Mouse (Mus musculus) liver, postnatal 0 days (tissue): ENCODE data around the gene Fah. TPM values are rescaled to one million over a fixed set of nuclear protein-coding genes. Genes with fewer than 3 reads are reported as not detected.
A peak's percentile ranks its signal among the peaks of the same experiment; 100 is the strongest.

Experiments used
- ATAC-seq: fragments of 200-750 bp; cut with Nextera tagmentation; 2 replicates; pipeline ENCODE4 v1.8.0; 2017; ENCODE audit warnings: mild to moderate bottlenecking, moderate library complexity
- DNase-seq: peaks from one replicate; pipeline ENCODE4 v3.0.0-alpha.2; 2016
- H3K27ac ChIP-seq: fragments of 300-500 bp; sonication (generic); 2 replicates; pipeline ENCODE4 v1.5.1; 2014; ENCODE audit warnings: antibody characterized with exemption, moderate library complexity, mild to moderate bottlenecking, low read depth
- H3K27me3 ChIP-seq: fragments of 300-500 bp; sonication (generic); 2 replicates; pipeline ENCODE4 v1.6.1; 2014; ENCODE audit warnings: low read length, control low read depth, mixed read lengths; ENCODE audit not compliant: insufficient read depth
- H3K36me3 ChIP-seq: fragments of 300-500 bp; sonication (generic); replicated peaks from 2 replicates; pipeline ENCODE4 v1.6.1; 2014; ENCODE audit warnings: mild to moderate bottlenecking, control low read depth, low read length, moderate library complexity, mixed read lengths; ENCODE audit not compliant: insufficient read depth
- H3K4me1 ChIP-seq: fragments of 300-500 bp; sonication (generic); 2 replicates; pipeline ENCODE4 v1.6.1; 2014; ENCODE audit warnings: antibody characterized with exemption, mild to moderate bottlenecking, control low read depth; ENCODE audit not compliant: insufficient read depth
- H3K4me2 ChIP-seq: fragments of 300-500 bp; sonication (generic); 2 replicates; pipeline ENCODE4 v1.6.1; 2014; ENCODE audit warnings: low read depth, mild to moderate bottlenecking, low read length, moderate library complexity, mixed read lengths
- H3K4me3 ChIP-seq: fragments of 300-500 bp; sonication (generic); 2 replicates; pipeline ENCODE4 v1.5.1; 2014; ENCODE audit warnings: low read depth, low read length
- H3K9ac ChIP-seq: fragments of 300-500 bp; sonication (generic); replicated peaks from 2 replicates; pipeline ENCODE4 v1.6.1; 2014; ENCODE audit warnings: mild to moderate bottlenecking, moderate library complexity
- H3K9me3 ChIP-seq: fragments of 300-500 bp; sonication (generic); 2 replicates; pipeline ENCODE4 v1.6.1; 2016; ENCODE audit warnings: mild to moderate bottlenecking, control low read depth, low read length, mixed read lengths
- CTCF ChIP-seq: sonication (generic); IDR thresholded peaks from 2 replicates; pipeline ENCODE4 v1.5.1; 2016; ENCODE audit warnings: antibody characterized with exemption, low read depth
- EP300 ChIP-seq: IDR thresholded peaks from 2 replicates; pipeline ENCODE4 v1.6.1; 2016; ENCODE audit warnings: antibody characterized with exemption, low read depth, mild to moderate bottlenecking
- WGBS: fragments of 180-500 bp; shearing (Covaris S2); extraction: QIAGEN DNeasy Blood & Tissue Kit; methylation state at CpG from one replicate; pipeline ENCODE4 v1.1.7; 2014; ENCODE audit not compliant: insufficient replicate concordance; 5-methylcytosine and 5-hydroxymethylcytosine counted together
- polyA plus RNA-seq: library from polyadenylated mRNA; unstranded; fragments of >200 nt; fragmentation: Nextera tagmentation; extraction: Ambion mirVana; gene quantifications from 2 replicates; pipeline ENCODE4 v1.2.1, GENCODE M21; 2015

Fah gene
- polyA plus RNA-seq, 1 experiment from 2014 or later: 265 TPM

- DNase-seq (no peak), ATAC-seq (no peak)
- Histone ChIP-seq H3K27me3 (no peaks in the 10 kb centered on the region), H3K36me3 (0 out of 2 replicates have a peak, but pooled peaks cover 6% of the 10 kb centered on the region), H3K4me3 (no peak overlapping the region), H3K4me1 (peaks cover 14% of the 10 kb centered on the region), H3K9me3 (no peaks in the 10 kb centered on the region), H3K27ac (no peak overlapping the region), H3K9ac (no peak overlapping the region), H3K4me2 (no peak overlapping the region)
- WGBS: 60% methylated on average over 6 of the region's 6 CpGs
- TF ChIP-seq CTCF (no peak), EP300 (no peak)
Measured at GRCm38 (mm10) chr7:84643270-84643998, 36.9 kb upstream of the Fah start.

- WGBS: 85% methylated on average over 6 of the region's 6 CpGs
- no peak overlapping the region for H3K27ac ChIP-seq
- H3K9me3 ChIP-seq: no peaks in the 10 kb centered on the region
- no peaks in the 10 kb centered on the region for H3K27me3 ChIP-seq
- no peak overlapping the region for H3K9ac ChIP-seq
- H3K4me3 ChIP-seq: no peak overlapping the region
- H3K36me3 ChIP-seq: 0 out of 2 replicates have a peak, but pooled peaks cover 6% of the 10 kb centered on the region
- peaks cover 14% of the 10 kb centered on the region for H3K4me1 ChIP-seq
- TF ChIP-seq EP300: no peak
- TF ChIP-seq CTCF: no peak
- H3K4me2 ChIP-seq: no peak overlapping the region
- ATAC-seq: no peak
- DNase-seq: no peak
Measured at GRCm38 (mm10) chr7:84642159-84642928, 35.8 kb upstream of the Fah start.

- DNase-seq: no peak
- Histone ChIP-seq H3K9me3 (no peaks in the 10 kb centered on the region), H3K9ac (no peak overlapping the region), H3K36me3 (peaks cover 20% of the 10 kb centered on the region), H3K27me3 (no peaks in the 10 kb centered on the region), H3K4me3 (no peak overlapping the region), H3K4me2 (no peak overlapping the region), H3K4me1 (peaks cover 5% of the 10 kb centered on the region; the same call in 1 of the 2 replicates), H3K27ac (0 out of 2 replicates have a peak overlapping the region, but pooled peaks have one; percentile 39)
- peak; percentile 78 for ATAC-seq
- TF ChIP-seq CTCF (no peak), EP300 (peak; percentile 53; the same call in 1 of the 2 replicates)
Measured at GRCm38 (mm10) chr7:84636939-84637338, 30.4 kb upstream of the Fah start.

- Histone ChIP-seq H3K4me3 (no peak overlapping the region), H3K4me1 (no peaks in the 10 kb centered on the region), H3K36me3 (peaks cover 23% of the 10 kb centered on the region), H3K27me3 (no peaks in the 10 kb centered on the region), H3K27ac (no peak overlapping the region), H3K9ac (no peak overlapping the region), H3K9me3 (no peaks in the 10 kb centered on the region), H3K4me2 (no peak overlapping the region)
- TF ChIP-seq CTCF: no peak
- peak; percentile 82 for TF ChIP-seq EP300
- DNase-seq (no peak), ATAC-seq (peak; percentile 62)
- 64% methylated on average over 3 of the region's 3 CpGs for WGBS
Measured at GRCm38 (mm10) chr7:84631878-84632277, 25.4 kb upstream of the Fah start.

- H3K4me3 ChIP-seq: no peak overlapping the region
- no peak overlapping the region for H3K9ac ChIP-seq
- H3K27me3 ChIP-seq: no peaks in the 10 kb centered on the region
- 97% methylated on average over 4 of the region's 4 CpGs for WGBS
- ATAC-seq (no peak), DNase-seq (no peak)
- H3K4me1 ChIP-seq: no peaks in the 10 kb centered on the region
- peaks cover 28% of the 10 kb centered on the region for H3K36me3 ChIP-seq
- no peak for TF ChIP-seq CTCF
- no peak for TF ChIP-seq EP300
- H3K9me3 ChIP-seq: no peaks in the 10 kb centered on the region
- H3K27ac ChIP-seq: no peak overlapping the region
- H3K4me2 ChIP-seq: no peak overlapping the region
Measured at GRCm38 (mm10) chr7:84623718-84624117, 17.2 kb upstream of the Fah start.

- DNase-seq (no peak), ATAC-seq (no peak)
- Histone ChIP-seq H3K9ac (no peak overlapping the region), H3K4me3 (no peak overlapping the region), H3K36me3 (peaks cover 52% of the 10 kb centered on the region), H3K27ac (no peak overlapping the region), H3K4me2 (no peak overlapping the region), H3K4me1 (no peaks in the 10 kb centered on the region), H3K9me3 (no peaks in the 10 kb centered on the region), H3K27me3 (no peaks in the 10 kb centered on the region)
- 90% methylated on average over 3 of the region's 3 CpGs for WGBS
- no peak for TF ChIP-seq CTCF
- TF ChIP-seq EP300: no peak
Measured at GRCm38 (mm10) chr7:84620956-84621355, 14.4 kb upstream of the Fah start.
